Mouse (Mus musculus) CD4-positive helper T cell, adult 2 months (primary cell): ENCODE results near the gene Cd80.

Source experiments
- DNase-seq: peaks from one replicate; pipeline ENCODE4 v3.0.0-alpha.2; 2012; ENCODE audit warnings: low read depth, missing footprints, low spot score

Gene Cd80

GRCm38 (mm10) chr16:38522129-38523084 lies 67.0 kb downstream of the Cd80 start, which contains the start of gene Timmdc1:
Gene Timmdc1, minus strand, starts transcription at chr16:38522663.
- DNase-seq: peak; percentile 98

GRCm38 (mm10) chr16:38526264-38526663 lies 70.9 kb downstream of the Cd80 start:
- DNase-seq: no peak

- DNase-seq: peak; percentile 77
These were observed 81.3 kb downstream of the Cd80 start for GRCm38 (mm10) chr16:38536544-38537146.

- DNase-seq: no peak
These were observed 83.5 kb downstream of the Cd80 start for GRCm38 (mm10) chr16:38538716-38539380.
